In the genomic region with DNA sequence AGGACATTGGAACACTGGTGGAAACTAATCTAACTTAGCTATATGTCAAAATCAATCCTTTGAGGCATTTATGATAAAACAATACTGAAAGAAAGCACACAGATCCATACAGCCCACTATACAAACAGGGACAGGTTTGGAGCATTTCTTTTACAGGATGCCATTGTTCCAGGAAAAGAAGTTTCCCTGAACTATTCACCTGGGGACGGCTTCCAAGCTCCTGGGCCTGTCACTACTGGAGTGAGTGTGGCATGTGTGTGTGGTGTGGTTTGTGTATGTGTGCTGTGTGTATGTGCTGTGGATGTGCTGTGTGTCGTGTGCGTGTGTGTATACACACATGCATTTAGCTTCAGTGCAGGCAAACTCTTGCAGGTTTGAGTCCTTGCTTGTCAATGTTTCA, we compare ENCODE assay signal across 24 mouse cellular contexts.
DNase-seq lines count a peak whose midpoint lies in the region; ATAC-seq lines count a peak whose summit lies in the region.
"Had no signal": no experiment of that assay in that cellular context is flagged by ENCODE, and none has a peak within 500 bp of the region (broad histone marks: within the 10 kb centered on the region; RNA-seq: fewer than 3 reads in every experiment).

No protein-coding gene starts in this region.

- H3K4me1 ChIP-seq in forebrain, embryonic 13.5 days = no peaks in the 10 kb centered on the region
- H3K4me1 ChIP-seq: embryonic facial prominence, embryonic 13.5 days; embryonic facial prominence, embryonic 15.5 days; forebrain, embryonic 10.5 days; forebrain, embryonic 12.5 days; forebrain, embryonic 15.5 days had no signal

- no peak for ATAC-seq in forebrain, embryonic 13.5 days
- ATAC-seq: activated CD4-positive, CD25-positive, alpha-beta regulatory T cell, adult 4 months; forebrain, embryonic 15.5 days; forebrain, postnatal 0 days; Patski had no signal

- H3K4me2 ChIP-seq in forebrain, embryonic 13.5 days = no peak overlapping the region
- H3K4me2 ChIP-seq: embryonic facial prominence, embryonic 13.5 days; embryonic facial prominence, embryonic 15.5 days; forebrain, embryonic 12.5 days; forebrain, embryonic 15.5 days had no signal

- no peak overlapping the region for H3K4me3 ChIP-seq in forebrain, embryonic 13.5 days
- H3K4me3 ChIP-seq: embryonic facial prominence, embryonic 13.5 days; embryonic facial prominence, embryonic 15.5 days; erythroblast, embryonic 14.5 days; forebrain, embryonic 10.5 days; forebrain, embryonic 12.5 days; forebrain, embryonic 15.5 days had no signal

- peak; percentile 45 for DNase-seq in ES-CJ7 (ENCODE audit: low read depth, low spot score)
- peak; percentile 70 for DNase-seq in R1 (ENCODE audit: low read depth, low spot score)
- DNase-seq in heart, adult 8-10 months (ENCODE audit: low spot score) = no peak
- DNase-seq in adipocyte (ENCODE audit: low spot score) = no peak
- DNase-seq: adrenal gland, adult 2 months; adrenal gland, postnatal 10 days; adrenal gland, postnatal 25 days; cerebellum, adult 11 months; cerebellum, adult 8-10 months; cerebellum, adult 9-11 months; cerebellum, postnatal 14 days; cerebellum, postnatal 36 days; embryo, embryonic 11 days; forebrain, postnatal 0 days had no signal

- H3K9ac ChIP-seq in forebrain, embryonic 13.5 days = no peak overlapping the region
- H3K9ac ChIP-seq: embryonic facial prominence, embryonic 13.5 days; embryonic facial prominence, embryonic 15.5 days; forebrain, embryonic 12.5 days; forebrain, embryonic 15.5 days; forebrain, postnatal 0 days had no signal

- 81% methylated on average over 3 of the region's 3 CpGs for WGBS in forebrain, embryonic 13.5 days

- no peaks in the 10 kb centered on the region for H3K27me3 ChIP-seq in forebrain, embryonic 13.5 days
- H3K27me3 ChIP-seq: embryonic facial prominence, embryonic 13.5 days; embryonic facial prominence, embryonic 15.5 days; forebrain, embryonic 12.5 days; forebrain, embryonic 15.5 days had no signal

- no peak overlapping the region for H3K27ac ChIP-seq in forebrain, embryonic 13.5 days
- H3K27ac ChIP-seq: embryonic facial prominence, embryonic 13.5 days; embryonic facial prominence, embryonic 15.5 days; forebrain, embryonic 10.5 days; forebrain, embryonic 12.5 days; forebrain, embryonic 15.5 days had no signal

- no peaks in the 10 kb centered on the region for H3K9me3 ChIP-seq in forebrain, embryonic 13.5 days (replicated peaks)
- H3K9me3 ChIP-seq: embryonic facial prominence, embryonic 13.5 days; embryonic facial prominence, embryonic 15.5 days; forebrain, embryonic 10.5 days; forebrain, embryonic 12.5 days; forebrain, embryonic 15.5 days; G1E had no signal

- no peaks in the 10 kb centered on the region for H3K36me3 ChIP-seq in forebrain, embryonic 13.5 days (ENCODE audit: poor library complexity, severe bottlenecking)
- H3K36me3 ChIP-seq: embryonic facial prominence, embryonic 13.5 days; embryonic facial prominence, embryonic 15.5 days; forebrain, embryonic 10.5 days; forebrain, embryonic 12.5 days; forebrain, embryonic 15.5 days; G1E had no signal

Comparison
In these comparisons a context has a peak if more than half of its experiments do, and no peak if none do; other contexts are left out.
1. DNase-seq: peak in ES-CJ7 (single experiment) and R1 (single experiment); none in heart, adult 8-10 months (single experiment) and adipocyte (single experiment).